Mouse (Mus musculus) lung, postnatal 0 days (tissue): ENCODE results near the gene Sumf1. TPM values are rescaled to one million over a fixed set of nuclear protein-coding genes. Genes with fewer than 3 reads are reported as not detected.

ENCODE experiments used
- ATAC-seq: fragments of 200-750 bp; cut with Nextera tagmentation; 2 replicates; pipeline ENCODE4 v1.8.0; 2017; ENCODE audit warnings: moderate library complexity
- DNase-seq: peaks from one replicate; pipeline ENCODE4 v3.0.0-alpha.2; 2016; ENCODE audit warnings: low spot score
- H3K27ac ChIP-seq: fragments of 300-500 bp; sonication (generic); 2 replicates; pipeline ENCODE4 v1.5.1; 2014; ENCODE audit warnings: antibody characterized with exemption, mild to moderate bottlenecking, low read length, mixed read lengths
- H3K27me3 ChIP-seq: fragments of 300-500 bp; sonication (generic); replicated peaks from 2 replicates; pipeline ENCODE4 v1.6.1; 2014; ENCODE audit warnings: low read length, mixed read lengths; ENCODE audit not compliant: insufficient read depth
- H3K36me3 ChIP-seq: fragments of 300-500 bp; sonication (generic); 2 replicates; pipeline ENCODE4 v1.6.1; 2014; ENCODE audit warnings: low read length, mixed read lengths; ENCODE audit not compliant: insufficient read depth
- H3K4me1 ChIP-seq: fragments of 300-500 bp; sonication (generic); 2 replicates; pipeline ENCODE4 v1.6.1; 2014; ENCODE audit warnings: antibody characterized with exemption, low read depth, low read length, mixed read lengths; ENCODE audit not compliant: insufficient read depth
- H3K4me2 ChIP-seq: fragments of 300-500 bp; sonication (generic); replicated peaks from 2 replicates; pipeline ENCODE4 v1.6.1; 2014; ENCODE audit warnings: low read depth, mild to moderate bottlenecking, low read length, moderate library complexity, mixed read lengths
- H3K4me3 ChIP-seq: fragments of 300-500 bp; sonication (generic); 2 replicates; pipeline ENCODE4 v1.5.1; 2014; ENCODE audit warnings: low read depth, low read length
- H3K9ac ChIP-seq: fragments of 300-500 bp; sonication (generic); replicated peaks from 2 replicates; pipeline ENCODE4 v1.6.1; 2014; ENCODE audit warnings: low read depth, mild to moderate bottlenecking
- H3K9me3 ChIP-seq: fragments of 300-500 bp; sonication (generic); 2 replicates; pipeline ENCODE4 v1.6.1; 2016; ENCODE audit warnings: low read length, mixed read lengths
- CTCF ChIP-seq: IDR thresholded peaks from 2 replicates; pipeline ENCODE4 v1.5.1; 2016; ENCODE audit warnings: antibody characterized with exemption, mild to moderate bottlenecking
- EP300 ChIP-seq: IDR thresholded peaks from 2 replicates; pipeline ENCODE4 v1.6.1; 2016; ENCODE audit warnings: antibody characterized with exemption, mild to moderate bottlenecking, control low read depth
- WGBS: fragments of 180-500 bp; shearing (Covaris S2); extraction: QIAGEN DNeasy Blood & Tissue Kit; methylation state at CpG from one replicate; pipeline ENCODE4 v1.1.7; 2014; 5-methylcytosine and 5-hydroxymethylcytosine counted together
- polyA plus RNA-seq: library from polyadenylated mRNA; unstranded; fragments of >200 nt; fragmentation: Nextera tagmentation; extraction: Ambion mirVana; gene quantifications from 2 replicates; pipeline ENCODE4 v1.2.1, GENCODE M21; 2015

Gene Sumf1
- polyA plus RNA-seq, 1 experiment from 2014 or later = 33.4 TPM

GRCm38 (mm10) chr6:108196665-108197064 is 11.3 kb upstream of the Sumf1 start:
- H3K9ac ChIP-seq = no peak overlapping the region
- H3K9me3 ChIP-seq = no peaks in the 10 kb centered on the region
- no peaks in the 10 kb centered on the region for H3K4me1 ChIP-seq
- H3K36me3 ChIP-seq = no peaks in the 10 kb centered on the region
- ATAC-seq (no peak), DNase-seq (no peak)
- H3K4me3 ChIP-seq = no peak overlapping the region
- 79% methylated on average over 7 of the region's 7 CpGs for WGBS
- no peak overlapping the region for H3K27ac ChIP-seq
- H3K27me3 ChIP-seq = no peaks in the 10 kb centered on the region
- H3K4me2 ChIP-seq = no peak overlapping the region
- TF ChIP-seq EP300 = no peak
- TF ChIP-seq CTCF = no peak

DNA sequence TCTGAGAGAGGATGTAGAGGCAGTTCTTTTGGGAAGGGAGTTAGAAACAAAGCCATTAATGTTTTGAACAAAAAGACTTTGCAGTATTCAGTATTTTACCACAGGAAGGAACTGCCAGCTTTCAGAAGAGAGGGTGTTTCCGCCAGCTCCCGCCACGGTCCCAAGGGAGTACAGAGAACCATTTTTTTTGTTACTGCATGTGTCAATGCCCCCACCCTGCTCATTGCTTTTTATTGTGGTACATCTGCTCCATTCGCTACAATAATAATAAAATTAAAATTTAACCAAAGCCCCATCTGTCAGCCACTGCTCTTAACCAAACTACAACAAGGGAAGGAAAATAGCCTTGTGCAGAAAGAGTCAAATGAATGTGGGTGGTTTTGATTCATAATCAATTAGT is 7.2 kb upstream of the Sumf1 start:
- Histone ChIP-seq H3K27me3 (no peaks in the 10 kb centered on the region; the same call in 1 of the 2 replicates), H3K36me3 (no peaks in the 10 kb centered on the region), H3K9ac (no peak overlapping the region), H3K9me3 (no peaks in the 10 kb centered on the region), H3K4me1 (no peaks in the 10 kb centered on the region), H3K27ac (no peak overlapping the region), H3K4me3 (no peak overlapping the region), H3K4me2 (no peak overlapping the region)
- TF ChIP-seq EP300 = no peak
- ATAC-seq (no peak), DNase-seq (no peak)
- 65% methylated on average over 4 of the region's 4 CpGs for WGBS

DNA sequence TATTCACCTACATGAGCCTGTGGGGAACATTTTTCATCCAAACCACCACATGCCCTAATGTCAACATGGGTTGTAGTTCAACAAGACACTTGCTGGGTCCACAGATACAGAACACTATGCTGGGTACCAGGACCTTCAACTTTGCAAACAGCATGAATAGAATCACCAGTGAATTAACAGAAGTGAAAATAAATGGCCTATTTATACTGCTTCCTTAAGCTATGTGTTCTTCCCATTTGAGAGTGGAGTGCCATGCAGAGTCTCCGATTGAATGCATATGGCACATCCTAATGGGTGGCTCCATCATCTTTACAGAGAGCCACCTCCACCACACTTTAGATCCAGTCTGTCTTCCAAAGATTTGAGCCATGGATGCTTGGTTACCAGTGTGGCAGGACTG is 5.3 kb upstream of the Sumf1 start:
- no peaks in the 10 kb centered on the region for H3K36me3 ChIP-seq
- peaks cover under 1% of the 10 kb centered on the region; the same call in 1 of the 2 replicates for H3K4me1 ChIP-seq
- TF ChIP-seq CTCF = no peak
- no peak overlapping the region for H3K4me3 ChIP-seq
- H3K27ac ChIP-seq = no peak overlapping the region
- DNase-seq (no peak), ATAC-seq (no peak)
- H3K27me3 ChIP-seq = no peaks in the 10 kb centered on the region; the same call in 1 of the 2 replicates
- H3K9me3 ChIP-seq = no peaks in the 10 kb centered on the region
- no peak overlapping the region for H3K9ac ChIP-seq
- WGBS = 97% methylated on average over 1 of the region's 1 CpGs
- no peak overlapping the region for H3K4me2 ChIP-seq

- 7% methylated on average over 4 of the region's 4 CpGs for WGBS
- TF ChIP-seq CTCF (no peak), EP300 (no peak)
- ATAC-seq = no peak
These were observed 265 bp upstream of the Sumf1 start for GRCm38 (mm10) chr6:108185685-108186009.

GRCm38 (mm10) chr6:108179087-108179486 is 6.3 kb downstream of the Sumf1 start:
- TF ChIP-seq EP300 = no peak
- TF ChIP-seq CTCF = no peak
- Histone ChIP-seq H3K36me3 (no peaks in the 10 kb centered on the region), H3K9ac (no peak overlapping the region), H3K27ac (no peak overlapping the region), H3K4me3 (no peak overlapping the region), H3K27me3 (no peaks in the 10 kb centered on the region), H3K9me3 (no peaks in the 10 kb centered on the region), H3K4me1 (no peaks in the 10 kb centered on the region), H3K4me2 (no peak overlapping the region)
- ATAC-seq (no peak), DNase-seq (no peak)
- 93% methylated on average over 2 of the region's 2 CpGs for WGBS

More at GRCm38 (mm10) chr6:108185685-108186009, 265 bp upstream of the Sumf1 start:
- Histone ChIP-seq H3K27me3 (no peaks in the 10 kb centered on the region; the same call in 1 of the 2 replicates), H3K9ac (no peak overlapping the region), H3K4me2 (peak overlapping the region; percentile 87), H3K4me1 (peaks cover 8% of the 10 kb centered on the region; the same call in 1 of the 2 replicates), H3K9me3 (no peaks in the 10 kb centered on the region), H3K36me3 (no peaks in the 10 kb centered on the region), H3K4me3 (peak overlapping the region; percentile 84), H3K27ac (no peak overlapping the region)
- no peak for DNase-seq

DNA sequence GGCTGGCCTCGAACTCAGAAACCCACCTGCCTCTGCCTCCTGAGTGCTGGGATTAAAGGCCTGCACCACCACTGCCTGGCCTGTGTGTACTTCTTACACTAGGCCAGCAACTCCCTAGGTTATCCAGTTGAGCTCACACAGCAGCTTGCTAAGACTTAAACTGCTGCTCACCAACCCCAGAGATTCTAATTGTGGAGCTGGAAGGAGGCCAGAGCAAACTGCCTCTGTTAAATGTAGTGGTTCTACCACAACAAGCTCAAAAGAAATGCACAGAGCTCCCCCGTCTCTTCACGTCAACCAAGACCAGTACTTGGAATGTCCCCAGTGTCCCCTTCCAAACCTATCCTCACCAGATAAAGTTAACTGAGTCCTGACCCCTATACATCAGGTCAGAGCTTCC is 11.2 kb downstream of the Sumf1 start:
- Histone ChIP-seq H3K9me3 (no peaks in the 10 kb centered on the region), H3K4me1 (no peaks in the 10 kb centered on the region), H3K36me3 (no peaks in the 10 kb centered on the region; the same call in 1 of the 2 replicates), H3K9ac (no peak overlapping the region), H3K4me3 (no peak overlapping the region), H3K27me3 (no peaks in the 10 kb centered on the region), H3K4me2 (no peak overlapping the region), H3K27ac (no peak overlapping the region)
- DNase-seq (no peak), ATAC-seq (no peak)
- 93% methylated on average over 3 of the region's 3 CpGs for WGBS
- TF ChIP-seq CTCF (no peak), EP300 (no peak)

DNA sequence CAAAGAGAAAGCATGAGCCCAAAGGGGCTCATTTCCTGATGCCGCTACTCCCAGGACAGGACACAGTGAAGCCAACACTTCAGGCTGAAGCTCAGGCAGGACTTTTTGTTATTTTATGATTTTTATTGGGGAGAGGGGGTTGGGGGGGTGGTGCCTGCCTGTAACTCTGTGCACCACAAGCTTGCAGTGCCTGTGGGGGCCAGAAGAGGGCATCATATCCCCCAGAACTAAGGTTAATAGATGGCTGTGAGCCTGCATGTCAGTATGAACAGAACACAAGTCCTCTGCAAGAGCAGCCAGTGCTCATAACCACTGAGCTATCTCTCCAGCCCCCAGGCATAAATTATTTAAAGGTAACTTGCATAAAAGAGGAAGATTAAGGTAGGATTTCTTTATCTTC is 13.2 kb downstream of the Sumf1 start:
- Histone ChIP-seq H3K9me3 (no peaks in the 10 kb centered on the region), H3K27ac (no peak overlapping the region), H3K9ac (no peak overlapping the region), H3K4me3 (no peak overlapping the region), H3K4me1 (no peaks in the 10 kb centered on the region), H3K4me2 (no peak overlapping the region), H3K27me3 (no peaks in the 10 kb centered on the region), H3K36me3 (no peaks in the 10 kb centered on the region; the same call in 1 of the 2 replicates)
- DNase-seq (no peak), ATAC-seq (no peak)
- WGBS = 95% methylated on average over 1 of the region's 1 CpGs
- TF ChIP-seq EP300 (no peak), CTCF (no peak)
